Mouse (Mus musculus): ENCODE data around the gene Tmem147.
"Not testable (repeated sequence)": the region's sequence is repeated elsewhere in the genome, so short reads cannot be mapped to it uniquely, and the experiment has no call there.

The Tmem147 gene

DNA sequence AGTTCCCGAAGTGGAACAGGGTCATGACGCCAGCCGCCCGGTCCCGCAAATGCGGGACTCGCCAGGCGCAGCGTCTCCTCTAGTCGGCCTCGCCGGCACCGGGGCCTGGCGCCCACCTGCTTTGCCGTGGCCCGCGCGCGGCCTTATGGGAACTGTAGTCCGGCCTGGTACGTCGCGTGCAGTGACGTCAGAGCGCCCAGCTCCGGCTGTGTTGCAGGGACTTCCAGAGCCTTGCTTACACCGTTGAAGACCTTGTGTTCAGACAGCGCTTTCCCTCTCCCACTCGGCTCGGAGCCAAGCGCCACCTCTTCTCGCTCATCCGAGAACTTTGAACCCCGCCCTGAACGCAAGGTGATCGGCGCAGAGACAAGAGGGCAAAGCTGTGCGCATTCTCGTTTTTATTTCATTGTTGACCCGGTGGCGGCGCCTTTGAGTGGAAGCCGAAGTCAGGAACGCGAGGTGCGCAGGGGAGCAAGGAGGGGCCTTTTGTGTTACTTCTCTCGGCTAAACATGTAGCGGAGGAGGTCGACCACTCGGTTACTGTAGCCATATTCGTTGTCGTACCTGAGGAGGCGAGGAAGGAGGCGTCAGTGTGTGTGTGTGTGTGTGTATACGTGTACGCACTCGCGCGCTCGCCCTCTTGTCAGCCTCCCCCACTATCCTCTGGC, at the start of gene Tmem147:
TSS of gene Tmem147 (minus strand) at position 145 of the 668 bp plus-strand sequence.
- DNase-seq (ENCODE audit: low spot score in 2 of 2), result peak; percentile 93

DNA sequence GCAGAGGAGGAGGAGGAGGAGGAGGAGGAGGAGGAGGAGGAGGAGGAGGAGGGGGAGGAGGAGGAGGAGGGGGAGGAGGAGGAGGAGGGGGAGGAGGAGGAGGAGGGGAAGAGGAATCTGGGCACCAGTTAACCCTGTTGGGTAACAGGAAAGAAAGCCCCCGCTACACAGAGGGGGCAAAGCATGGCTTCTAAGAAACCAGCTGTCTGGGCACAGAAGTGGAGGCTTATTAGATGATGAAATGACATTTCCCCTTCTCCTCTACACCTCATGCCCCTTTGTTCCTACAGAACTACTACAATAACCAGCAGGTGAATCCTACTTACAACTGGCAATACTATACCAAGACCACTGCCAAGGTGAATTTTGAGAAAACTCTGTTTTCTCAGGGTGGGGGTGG, 48.6 kb upstream of the Tmem147 start:
- DNase-seq (ENCODE audit: low spot score in 2 of 2), result no peak

GRCm38 (mm10) chr7:30777081-30777579, 47.8 kb upstream of the Tmem147 start:
- DNase-seq (ENCODE audit: low spot score in 2 of 2), result no peak

DNA sequence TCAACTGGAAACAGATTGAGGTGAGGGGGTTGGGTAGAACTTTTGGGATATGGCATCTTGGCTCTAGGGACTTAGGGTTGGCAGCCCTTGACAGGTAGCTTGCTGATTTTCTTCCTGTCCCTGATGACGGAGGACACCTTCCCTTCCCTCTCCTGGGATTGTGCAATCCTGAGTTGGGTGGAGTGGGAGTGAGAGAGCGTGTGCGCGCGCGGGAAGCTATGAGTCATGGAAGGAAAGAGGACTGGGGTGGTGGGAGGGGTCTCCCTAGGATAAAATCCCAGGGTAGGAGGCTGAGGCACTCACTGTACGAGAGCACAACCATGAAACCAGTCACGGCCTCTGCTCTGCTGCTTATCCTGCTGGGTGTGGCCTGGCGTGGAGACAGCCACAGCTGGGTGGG, 46.8 kb upstream of the Tmem147 start:
- DNase-seq (ENCODE audit: low spot score in 2 of 2), result no peak

DNA sequence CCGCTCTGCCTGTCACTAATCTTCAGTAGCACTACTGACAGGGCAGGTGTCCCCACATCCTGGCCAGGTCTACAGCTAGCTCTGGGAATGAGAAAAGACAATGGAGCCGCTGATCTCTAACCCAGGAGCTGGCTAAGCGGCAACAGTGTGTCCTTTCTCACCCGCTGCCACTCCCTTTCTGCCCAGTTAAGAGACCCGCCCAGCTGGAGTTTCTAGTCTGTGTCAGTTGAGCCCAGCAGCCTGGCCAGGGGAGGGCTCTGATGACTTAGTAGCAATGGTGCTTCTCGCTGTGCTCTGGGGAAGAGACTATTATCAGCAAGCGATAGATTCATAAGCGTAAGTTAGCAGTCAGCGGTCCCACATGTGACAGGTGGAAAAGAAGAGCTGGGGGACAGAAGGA, 39.9 kb upstream of the Tmem147 start:
- no peak for DNase-seq (ENCODE audit: low spot score in 2 of 2)

GRCm38 (mm10) chr7:30766408-30766807, 37.1 kb upstream of the Tmem147 start:
- no peak for DNase-seq (ENCODE audit: low spot score in 2 of 2)

DNA sequence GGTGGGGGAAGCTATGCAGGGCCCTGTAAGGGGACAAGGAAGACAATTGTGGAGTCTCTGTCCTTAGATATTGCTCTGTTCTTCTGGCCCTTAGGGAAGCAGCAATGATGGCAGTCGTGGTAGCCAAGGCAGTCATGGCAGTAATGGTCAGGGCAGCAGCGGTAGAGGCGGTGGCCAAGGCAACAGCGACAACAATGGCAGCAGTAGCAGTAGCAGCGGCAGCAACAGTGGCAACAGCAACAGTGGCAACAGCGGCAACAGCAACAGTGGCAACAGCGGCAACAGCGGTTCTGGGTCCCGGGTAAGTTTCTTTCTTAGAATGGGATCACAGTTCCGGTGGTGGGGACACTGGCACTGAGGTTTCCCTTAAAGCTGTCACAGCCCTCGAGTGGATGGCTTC, 35.8 kb upstream of the Tmem147 start:
- no peak for DNase-seq (ENCODE audit: low spot score in 2 of 2)

- DNase-seq (ENCODE audit: low spot score in 2 of 2), result no peak
Observed at GRCm38 (mm10) chr7:30763456-30763855, 34.1 kb upstream of the Tmem147 start, which contains the start of gene Dmkn. Gene Dmkn (plus strand): TSS chr7:30763756.

GRCm38 (mm10) chr7:30761769-30762352, 32.5 kb upstream of the Tmem147 start:
- DNase-seq (ENCODE audit: low spot score in 2 of 2), result no peak

DNA sequence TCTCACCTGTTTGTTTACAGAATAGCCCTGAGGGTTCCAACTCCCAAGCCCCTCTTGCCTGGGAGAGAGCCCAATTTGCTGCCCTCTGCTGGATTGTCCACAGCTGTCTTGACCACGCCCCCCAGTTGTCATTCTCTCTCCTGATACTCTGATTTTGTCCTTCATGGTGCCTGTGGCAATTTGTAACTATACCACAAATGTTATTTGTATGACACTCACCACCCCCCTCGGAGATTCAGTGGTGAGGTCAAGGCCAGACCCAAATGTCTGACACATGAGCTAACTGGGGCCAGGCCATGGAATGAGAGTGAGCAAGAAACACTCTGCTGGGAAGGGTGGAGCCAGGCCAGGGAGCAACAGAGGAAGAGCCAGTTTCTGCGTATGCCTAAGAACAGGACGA, 29.5 kb upstream of the Tmem147 start:
- DNase-seq (ENCODE audit: low spot score in 2 of 2), result no peak

DNA sequence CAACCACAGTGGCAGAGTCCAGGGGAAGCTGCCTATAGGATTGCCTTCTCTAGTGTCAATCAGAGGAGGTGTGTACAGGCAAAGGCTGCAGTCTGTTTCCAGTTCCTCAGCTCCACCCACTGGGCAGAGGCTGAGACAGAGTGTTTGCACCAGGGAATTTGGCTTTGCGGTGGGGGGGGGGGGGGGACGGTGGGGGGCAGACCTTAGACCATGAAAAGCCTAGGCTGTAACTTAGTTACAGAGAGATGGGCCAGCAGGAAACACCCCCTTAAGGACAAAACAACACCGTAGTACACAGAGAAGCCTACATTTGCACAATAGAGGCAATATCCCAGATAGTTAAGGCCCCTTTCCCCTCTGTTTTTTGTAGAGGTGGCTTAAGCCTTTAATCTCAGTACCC, 27.7 kb upstream of the Tmem147 start:
- no peak for DNase-seq (ENCODE audit: low spot score in 2 of 2)

- DNase-seq (ENCODE audit: low spot score in 2 of 2), result no peak
Observed at GRCm38 (mm10) chr7:30751086-30751669, 21.8 kb upstream of the Tmem147 start, which contains the start of gene Sbsn. Gene Sbsn (plus strand): TSS chr7:30751471.

GRCm38 (mm10) chr7:30749824-30750606, 20.7 kb upstream of the Tmem147 start:
- no peak for DNase-seq (ENCODE audit: low spot score in 2 of 2)

DNA sequence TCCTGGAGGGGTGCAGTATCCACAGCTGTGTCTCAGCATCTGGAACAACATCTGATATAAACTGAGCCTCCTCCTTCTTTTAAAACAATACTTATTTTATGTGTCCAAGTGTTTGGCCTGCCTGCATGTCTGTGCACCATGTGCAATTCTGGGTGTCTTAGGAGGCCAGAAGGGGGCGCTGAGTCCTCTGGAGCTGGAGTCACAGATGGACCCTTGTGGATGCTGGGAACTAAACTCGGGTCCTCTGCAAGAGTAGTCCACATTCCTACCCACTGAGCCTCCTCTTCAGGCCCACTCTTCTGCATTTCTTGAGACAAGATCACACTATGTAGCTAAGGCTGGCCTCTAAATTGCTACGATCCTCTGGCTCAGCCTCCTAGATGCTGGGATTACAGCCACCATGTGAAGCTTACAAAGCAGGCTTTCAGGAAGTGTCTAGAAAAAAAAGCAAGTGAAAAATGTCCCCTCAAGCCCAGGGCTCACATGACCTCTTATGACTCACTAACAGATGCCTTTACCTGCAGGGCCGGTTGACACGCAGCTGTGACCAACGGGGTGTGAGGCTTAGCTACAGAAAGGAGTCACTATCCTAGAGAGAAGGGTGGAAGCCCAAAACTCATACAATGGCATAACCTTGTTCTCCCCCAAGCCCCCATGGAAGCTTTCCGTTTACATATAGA, 18.3 kb upstream of the Tmem147 start:
- no peak for DNase-seq (ENCODE audit: low spot score in 2 of 2)

- no peak for DNase-seq (ENCODE audit: low spot score in 2 of 2)
Observed at GRCm38 (mm10) chr7:30744022-30744598, 14.8 kb upstream of the Tmem147 start.

DNA sequence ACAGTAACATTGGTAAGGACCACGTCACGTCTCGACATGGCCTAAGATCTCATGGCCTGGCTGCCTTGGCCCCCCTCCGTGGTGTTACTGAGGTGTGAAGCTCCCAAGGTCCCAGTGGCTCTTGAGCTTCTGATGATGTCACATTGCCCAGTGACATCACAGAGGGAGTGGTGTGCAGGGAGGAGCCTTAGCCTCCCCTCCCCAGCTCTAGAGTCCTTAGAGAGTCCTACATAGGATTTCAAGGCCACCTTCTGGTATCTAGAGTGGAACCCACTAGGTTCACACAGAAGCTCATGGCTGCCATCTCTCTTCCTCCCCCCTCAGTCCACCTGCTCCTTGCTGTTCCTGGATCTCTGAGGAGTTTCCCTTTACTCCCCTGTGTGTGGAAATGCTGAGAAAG, 14.3 kb upstream of the Tmem147 start, which contains the start of gene Gapdhs:
TSS of gene Gapdhs (minus strand) at position 65 of the 400 bp plus-strand sequence.
- DNase-seq (ENCODE audit: low spot score in 2 of 2), result not testable (repeated sequence)

DNA sequence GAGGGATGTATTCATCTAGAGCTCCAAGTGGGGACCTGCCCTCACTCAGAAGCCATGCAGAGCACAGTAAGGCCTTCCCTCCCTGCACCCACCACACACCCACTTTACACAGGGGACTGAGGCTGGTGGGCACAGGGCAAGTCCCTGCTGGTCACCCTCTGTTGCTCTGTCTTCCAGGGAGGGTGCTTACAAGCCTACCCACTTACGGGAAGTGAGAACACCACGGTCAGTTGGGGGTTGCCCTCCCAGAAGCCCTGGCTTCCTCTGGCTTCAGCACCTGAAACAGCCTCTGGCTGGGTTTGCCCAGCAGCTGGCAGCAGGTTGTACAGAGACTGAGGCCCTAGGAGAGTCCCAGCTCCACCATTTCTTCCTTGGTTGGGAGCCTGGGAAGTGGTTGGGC, 13.2 kb upstream of the Tmem147 start:
- not testable (repeated sequence) for DNase-seq (ENCODE audit: low spot score in 2 of 2)

GRCm38 (mm10) chr7:30736211-30736610, 6.9 kb upstream of the Tmem147 start:
- no peak for DNase-seq (ENCODE audit: low spot score in 2 of 2)

DNA sequence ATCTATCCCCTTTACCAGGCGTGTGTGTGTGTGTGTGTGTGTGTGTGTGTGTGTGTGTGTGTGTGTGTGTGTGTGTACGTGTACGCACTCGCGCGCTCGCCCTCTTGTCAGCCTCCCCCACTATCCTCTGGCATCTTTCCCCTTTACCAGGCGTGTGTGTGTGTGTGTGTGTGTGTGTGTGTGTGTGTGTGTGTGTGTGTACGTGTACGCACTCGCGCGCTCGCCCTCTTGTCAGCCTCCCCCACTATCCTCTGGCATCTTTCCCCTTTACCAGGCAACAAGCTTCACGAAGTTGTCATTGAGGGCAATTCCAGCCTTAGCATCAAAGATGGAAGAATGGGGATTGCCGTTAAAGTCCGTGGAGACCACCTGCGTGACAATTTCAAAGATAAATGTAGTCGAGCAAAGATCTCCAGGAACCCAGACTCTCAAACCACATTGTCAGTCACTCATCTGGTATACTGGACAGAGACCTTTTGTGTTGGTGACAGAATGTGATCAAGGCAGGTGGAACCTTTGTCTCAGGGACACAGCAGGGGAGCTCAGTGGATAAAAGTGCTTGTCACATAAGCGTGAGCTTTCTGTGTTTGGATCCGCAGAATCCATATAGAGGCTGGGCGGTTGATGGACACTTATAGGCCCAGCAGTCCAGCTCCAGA, 853 bp upstream of the Tmem147 start:
- not testable (repeated sequence) for DNase-seq (ENCODE audit: low spot score in 2 of 2)

GRCm38 (mm10) chr7:30728739-30729395, 473 bp downstream of the Tmem147 start:
- DNase-seq (ENCODE audit: low spot score in 2 of 2), result no peak
